Mouse (Mus musculus) midbrain, embryonic 16.5 days (tissue): ENCODE data around the gene Oosp2. TPM values are rescaled to one million over a fixed set of nuclear protein-coding genes. Genes with fewer than 3 reads are reported as not detected.

Experiments used
- ATAC-seq: fragments of 200-750 bp; cut with Nextera tagmentation; 2 replicates; pipeline ENCODE4 v1.8.0; 2017; ENCODE audit warnings: moderate TSS enrichment
- H3K27ac ChIP-seq: fragments of 300-500 bp; sonication (generic); 2 replicates; pipeline ENCODE4 v1.5.1; 2014; ENCODE audit warnings: mild to moderate bottlenecking, low read length, mixed read lengths
- H3K27me3 ChIP-seq: fragments of 300-500 bp; sonication (generic); 2 replicates; pipeline ENCODE4 v1.6.1; 2014; ENCODE audit warnings: low read depth, low read length, mixed read lengths; ENCODE audit not compliant: control insufficient read depth, insufficient read depth
- H3K36me3 ChIP-seq: fragments of 300-500 bp; sonication (generic); 2 replicates; pipeline ENCODE4 v1.6.1; 2014; ENCODE audit warnings: mild to moderate bottlenecking, low read length, moderate library complexity, mixed read lengths; ENCODE audit not compliant: control insufficient read depth, insufficient read depth
- H3K4me1 ChIP-seq: fragments of 300-500 bp; sonication (generic); 2 replicates; pipeline ENCODE4 v1.6.1; 2014; ENCODE audit warnings: mild to moderate bottlenecking, low read length, mixed read lengths; ENCODE audit not compliant: control insufficient read depth, insufficient read depth
- H3K4me2 ChIP-seq: fragments of 300-500 bp; sonication (generic); 2 replicates; pipeline ENCODE4 v1.6.1; 2014; ENCODE audit warnings: mild to moderate bottlenecking, low read length, mixed read lengths
- H3K4me3 ChIP-seq: fragments of 300-500 bp; sonication (generic); 2 replicates; pipeline ENCODE4 v1.5.1; 2014; ENCODE audit warnings: low read depth, mild to moderate bottlenecking, low read length, moderate library complexity, mixed read lengths
- H3K9ac ChIP-seq: fragments of 300-500 bp; sonication (generic); 2 replicates; pipeline ENCODE4 v1.6.1; 2014; ENCODE audit warnings: low read depth, low read length, mixed read lengths
- H3K9me3 ChIP-seq: fragments of 300-500 bp; sonication (generic); replicated peaks from 2 replicates; pipeline ENCODE4 v1.6.1; 2014; ENCODE audit warnings: mild to moderate bottlenecking, low read length, mixed read lengths; ENCODE audit not compliant: control insufficient read depth, poor library complexity, severe bottlenecking
- WGBS: fragments of 180-500 bp; shearing (Covaris S2); extraction: QIAGEN DNeasy Blood & Tissue Kit; methylation state at CpG from one replicate; pipeline ENCODE4 v1.1.7; 2014; 5-methylcytosine and 5-hydroxymethylcytosine counted together
- polyA plus RNA-seq: library from polyadenylated mRNA; unstranded; fragments of >200 nt; fragmentation: Nextera tagmentation; extraction: Ambion mirVana; gene quantifications from 2 replicates; pipeline ENCODE4 v1.2.1, GENCODE M21; 2015

Oosp2 gene
- polyA plus RNA-seq, 1 experiment from 2014 or later = not detected

GRCm38 (mm10) chr19:11640732-11641131 lies 19.6 kb downstream of the Oosp2 start, which contains the start of gene Ms4a3:
Gene Ms4a3 (minus strand): TSS chr19:11640851.
- H3K9ac ChIP-seq = no peak within 1 kb of the TSS
- H3K9me3 ChIP-seq = no peaks in the 10 kb centered on the region
- H3K27me3 ChIP-seq = no peaks in the 10 kb centered on the region
- ATAC-seq = no peak
- 88% methylated on average over 1 of the region's 1 CpGs for WGBS
- no peak within 1 kb of the TSS for H3K4me3 ChIP-seq
- H3K4me2 ChIP-seq = no peak within 1 kb of the TSS
- no peak within 1 kb of the TSS for H3K27ac ChIP-seq
- no peaks in the 10 kb centered on the region for H3K4me1 ChIP-seq
- H3K36me3 ChIP-seq = no peaks in the 10 kb centered on the region

GRCm38 (mm10) chr19:11639038-11639437 lies 21.3 kb downstream of the Oosp2 start:
- WGBS = 80% methylated on average over 4 of the region's 4 CpGs
- Histone ChIP-seq H3K9ac (no peak overlapping the region), H3K27me3 (no peaks in the 10 kb centered on the region), H3K27ac (no peak overlapping the region), H3K4me3 (no peak overlapping the region), H3K9me3 (no peaks in the 10 kb centered on the region), H3K4me2 (no peak overlapping the region), H3K4me1 (no peaks in the 10 kb centered on the region), H3K36me3 (no peaks in the 10 kb centered on the region)
- no peak for ATAC-seq

DNA sequence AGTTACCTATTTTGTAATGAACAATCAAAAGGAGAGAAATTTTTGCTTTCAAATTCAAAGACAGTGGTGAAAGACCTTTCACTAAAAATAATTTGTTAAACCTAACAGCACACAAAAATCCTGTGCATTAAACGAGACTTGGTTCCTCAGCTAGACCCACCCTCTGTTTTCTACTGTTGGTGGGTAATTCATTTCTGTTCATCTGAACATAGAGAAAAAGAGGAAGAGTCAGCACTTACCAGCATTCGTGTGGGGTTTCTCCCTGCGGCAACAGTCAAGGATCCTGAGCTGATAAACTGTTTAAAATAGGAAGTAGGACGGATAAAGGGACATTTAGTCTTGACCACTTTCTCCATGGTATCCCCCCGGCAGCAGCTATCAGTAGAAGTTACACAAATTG lies 24.8 kb downstream of the Oosp2 start:
- ATAC-seq = no peak
- H3K36me3 ChIP-seq = no peaks in the 10 kb centered on the region
- WGBS = 81% methylated on average over 5 of the region's 5 CpGs
- H3K4me2 ChIP-seq = no peak overlapping the region
- no peaks in the 10 kb centered on the region for H3K4me1 ChIP-seq
- no peaks in the 10 kb centered on the region for H3K9me3 ChIP-seq
- no peak overlapping the region for H3K4me3 ChIP-seq
- H3K9ac ChIP-seq = no peak overlapping the region
- H3K27ac ChIP-seq = no peak overlapping the region
- H3K27me3 ChIP-seq = no peaks in the 10 kb centered on the region

GRCm38 (mm10) chr19:11634330-11634729 lies 26.0 kb downstream of the Oosp2 start:
- no peak overlapping the region for H3K4me3 ChIP-seq
- H3K9ac ChIP-seq = no peak overlapping the region
- no peaks in the 10 kb centered on the region for H3K27me3 ChIP-seq
- no peaks in the 10 kb centered on the region for H3K4me1 ChIP-seq
- H3K36me3 ChIP-seq = no peaks in the 10 kb centered on the region
- H3K9me3 ChIP-seq = no peaks in the 10 kb centered on the region
- no peak overlapping the region for H3K27ac ChIP-seq
- ATAC-seq = no peak
- H3K4me2 ChIP-seq = no peak overlapping the region
- 74% methylated on average over 2 of the region's 2 CpGs for WGBS

DNA sequence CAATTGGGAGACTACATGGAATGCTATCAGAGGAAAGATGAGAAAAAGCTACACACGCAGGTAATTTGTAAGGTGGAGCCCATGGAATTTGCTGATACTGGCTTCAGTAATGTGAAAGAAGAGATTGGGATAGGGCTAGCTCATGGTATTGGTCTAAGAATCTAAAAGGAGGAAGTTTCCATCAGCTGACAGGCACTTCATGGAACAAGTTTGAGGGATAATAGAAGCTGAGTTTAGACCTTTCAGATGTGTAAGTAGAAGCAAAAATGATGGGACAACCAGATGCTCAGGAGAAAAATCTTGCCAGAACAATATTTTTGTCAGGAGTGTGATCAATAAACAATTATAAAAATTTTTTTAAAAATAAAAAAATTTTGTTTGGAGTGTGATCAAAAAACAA lies 26.6 kb downstream of the Oosp2 start:
- no peak for ATAC-seq
- no peak overlapping the region for H3K9ac ChIP-seq
- H3K4me3 ChIP-seq = no peak overlapping the region
- no peaks in the 10 kb centered on the region for H3K27me3 ChIP-seq
- H3K4me2 ChIP-seq = no peak overlapping the region
- no peak overlapping the region for H3K27ac ChIP-seq
- no peaks in the 10 kb centered on the region for H3K9me3 ChIP-seq
- H3K36me3 ChIP-seq = no peaks in the 10 kb centered on the region
- 85% methylated on average over 1 of the region's 1 CpGs for WGBS
- H3K4me1 ChIP-seq = no peaks in the 10 kb centered on the region

DNA sequence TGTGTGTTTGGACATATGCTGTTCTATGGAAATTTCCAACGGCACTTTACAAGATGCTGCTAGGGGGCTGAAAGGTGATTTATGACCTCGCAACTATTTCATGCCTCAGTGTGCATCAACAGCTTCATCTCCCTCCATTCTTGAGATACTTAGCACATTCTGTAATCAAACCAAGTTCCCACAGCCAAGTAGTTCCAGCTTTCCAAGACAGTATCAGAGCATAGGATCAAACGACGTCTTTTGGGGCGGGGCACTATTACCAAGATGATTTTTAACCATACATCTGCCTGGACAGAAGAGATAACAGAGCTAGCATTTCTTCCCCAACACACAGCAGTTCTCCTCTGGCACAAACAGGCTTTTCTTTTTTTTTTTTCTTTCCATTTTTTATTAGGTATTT lies 35.1 kb downstream of the Oosp2 start:
- H3K4me1 ChIP-seq = no peaks in the 10 kb centered on the region
- WGBS = 83% methylated on average over 5 of the region's 5 CpGs

GRCm38 (mm10) chr19:11624800-11625199 lies 35.6 kb downstream of the Oosp2 start:
- no peaks in the 10 kb centered on the region for H3K4me1 ChIP-seq
- no peaks in the 10 kb centered on the region for H3K36me3 ChIP-seq
- no peak overlapping the region for H3K27ac ChIP-seq
- no peak overlapping the region for H3K4me2 ChIP-seq
- ATAC-seq = no peak
- H3K27me3 ChIP-seq = no peaks in the 10 kb centered on the region
- no peak overlapping the region for H3K4me3 ChIP-seq
- no peak overlapping the region for H3K9ac ChIP-seq
- H3K9me3 ChIP-seq = no peaks in the 10 kb centered on the region

More for the DNA sequence above, 35.1 kb downstream of the Oosp2 start:
- Histone ChIP-seq H3K36me3 (no peaks in the 10 kb centered on the region), H3K4me2 (no peak overlapping the region), H3K27me3 (no peaks in the 10 kb centered on the region), H3K4me3 (no peak overlapping the region), H3K27ac (no peak overlapping the region), H3K9me3 (no peaks in the 10 kb centered on the region), H3K9ac (no peak overlapping the region)
- no peak for ATAC-seq

- no peak within 1 kb of the TSS for H3K9ac ChIP-seq
- WGBS = 85% methylated on average over 2 of the region's 2 CpGs
- H3K27ac ChIP-seq = no peak within 1 kb of the TSS
- no peak within 1 kb of the TSS for H3K4me2 ChIP-seq
- H3K4me3 ChIP-seq = no peak within 1 kb of the TSS
- ATAC-seq = no peak
- H3K36me3 ChIP-seq = no peaks in the 10 kb centered on the region
- no peaks in the 10 kb centered on the region for H3K27me3 ChIP-seq
- no peaks in the 10 kb centered on the region for H3K9me3 ChIP-seq
- H3K4me1 ChIP-seq = no peaks in the 10 kb centered on the region
Measured at GRCm38 (mm10) chr19:11623551-11623950, 36.8 kb downstream of the Oosp2 start, which contains the start of gene Ms4a2. Gene Ms4a2 (minus strand): TSS chr19:11623719.

DNA sequence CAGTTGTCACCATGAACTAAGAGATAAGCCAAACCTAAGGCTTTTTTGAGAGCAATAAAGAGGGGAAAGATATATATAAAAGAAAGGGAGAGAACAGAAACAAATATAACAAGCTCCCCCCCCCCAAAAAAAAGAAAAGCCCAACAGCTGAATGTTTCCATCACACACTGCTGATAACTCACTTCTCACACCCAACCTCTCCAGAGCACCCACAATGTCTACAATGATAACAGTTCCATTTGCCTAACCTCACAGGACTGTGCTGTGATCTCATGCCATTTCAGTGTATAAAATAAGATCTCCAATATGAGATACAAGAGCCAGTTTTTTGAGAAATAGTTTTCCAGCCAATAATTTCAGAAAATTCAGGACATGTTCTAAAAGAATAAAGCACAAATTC lies 42.4 kb downstream of the Oosp2 start:
- ATAC-seq = no peak
- H3K4me1 ChIP-seq = no peaks in the 10 kb centered on the region
- no peak overlapping the region for H3K4me2 ChIP-seq
- H3K36me3 ChIP-seq = no peaks in the 10 kb centered on the region
- H3K27me3 ChIP-seq = no peaks in the 10 kb centered on the region
- no peak overlapping the region for H3K9ac ChIP-seq
- no peak overlapping the region for H3K27ac ChIP-seq
- H3K4me3 ChIP-seq = no peak overlapping the region
- H3K9me3 ChIP-seq = no peaks in the 10 kb centered on the region

DNA sequence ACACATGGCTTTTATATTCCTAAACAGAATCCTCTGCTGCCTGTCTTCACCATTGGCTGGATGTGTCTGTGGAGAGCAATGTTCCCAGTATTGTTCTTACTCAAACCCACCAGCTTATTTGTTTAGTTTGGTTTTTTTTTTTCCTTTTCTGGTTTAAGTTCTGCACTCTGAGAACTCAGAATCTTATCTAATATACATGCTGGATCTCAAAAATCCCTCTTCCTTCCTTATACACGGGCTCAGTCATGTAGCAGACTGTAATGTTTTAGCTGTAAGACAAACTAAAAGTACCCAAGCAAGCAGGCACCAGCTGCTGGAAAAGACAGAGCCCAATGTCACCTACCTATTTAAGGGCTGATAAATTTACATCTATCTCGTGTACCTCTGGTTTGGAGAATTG lies 45.6 kb downstream of the Oosp2 start:
- no peak overlapping the region for H3K27ac ChIP-seq
- no peak overlapping the region for H3K4me3 ChIP-seq
- ATAC-seq = no peak
- H3K9me3 ChIP-seq = no peaks in the 10 kb centered on the region
- no peak overlapping the region for H3K9ac ChIP-seq
- H3K36me3 ChIP-seq = no peaks in the 10 kb centered on the region
- no peaks in the 10 kb centered on the region for H3K27me3 ChIP-seq
- H3K4me2 ChIP-seq = no peak overlapping the region
- WGBS = 74% methylated on average over 2 of the region's 2 CpGs
- no peaks in the 10 kb centered on the region for H3K4me1 ChIP-seq
